Mouse (Mus musculus) hindbrain, postnatal 0 days (tissue): ENCODE measurements around the gene Robo1. TPM values are rescaled to one million over a fixed set of nuclear protein-coding genes. Genes with fewer than 3 reads are reported as not detected.

ENCODE experiments used
- ATAC-seq: fragments of 200-750 bp; cut with Nextera tagmentation; 2 replicates; pipeline ENCODE4 v1.8.0; 2017; ENCODE audit warnings: mild to moderate bottlenecking, moderate TSS enrichment, moderate library complexity
- DNase-seq: peaks from one replicate; pipeline ENCODE4 v3.0.0-alpha.2; 2015; ENCODE audit warnings: low spot score
- H3K27ac ChIP-seq: fragments of 300-500 bp; sonication (generic); 2 replicates; pipeline ENCODE4 v1.5.1; 2014; ENCODE audit warnings: mild to moderate bottlenecking
- H3K27me3 ChIP-seq: fragments of 300-500 bp; sonication (generic); 2 replicates; pipeline ENCODE4 v1.6.1; 2014; ENCODE audit warnings: low read length, mixed read lengths; ENCODE audit not compliant: insufficient read depth
- H3K36me3 ChIP-seq: fragments of 300-500 bp; sonication (generic); 2 replicates; pipeline ENCODE4 v1.6.1; 2014; ENCODE audit warnings: low read length, mixed read lengths; ENCODE audit not compliant: insufficient read depth
- H3K4me1 ChIP-seq: fragments of 300-500 bp; sonication (generic); 2 replicates; pipeline ENCODE4 v1.6.1; 2014; ENCODE audit warnings: antibody characterized with exemption, low read length, mixed read lengths; ENCODE audit not compliant: insufficient read depth
- H3K4me2 ChIP-seq: fragments of 300-500 bp; sonication (generic); 2 replicates; pipeline ENCODE4 v1.6.1; 2014; ENCODE audit warnings: low read depth, mild to moderate bottlenecking, low read length, moderate library complexity, mixed read lengths
- H3K4me3 ChIP-seq: fragments of 300-500 bp; sonication (generic); 2 replicates; pipeline ENCODE4 v1.5.1; 2014; ENCODE audit warnings: low read length
- H3K9ac ChIP-seq: fragments of 300-500 bp; sonication (generic); replicated peaks from 2 replicates; pipeline ENCODE4 v1.6.1; 2014; ENCODE audit warnings: mild to moderate bottlenecking, low read length, moderate library complexity, mixed read lengths
- H3K9me3 ChIP-seq: fragments of 300-500 bp; sonication (generic); 2 replicates; pipeline ENCODE4 v1.6.1; 2016; ENCODE audit warnings: low read length, mixed read lengths
- CTCF ChIP-seq: IDR thresholded peaks from 2 replicates; pipeline ENCODE4 v1.5.1; 2016; ENCODE audit warnings: antibody characterized with exemption, control low read depth, low read depth
- WGBS: fragments of 180-500 bp; shearing (Covaris S2); extraction: QIAGEN DNeasy Blood & Tissue Kit; methylation state at CpG from one replicate; pipeline ENCODE4 v1.1.7; 2014; 5-methylcytosine and 5-hydroxymethylcytosine counted together
- polyA plus RNA-seq: library from polyadenylated mRNA; unstranded; fragments of >200 nt; fragmentation: Nextera tagmentation; extraction: Ambion mirVana; gene quantifications from 2 replicates; pipeline ENCODE4 v1.2.1, GENCODE M21; 2015
- total RNA-seq: library from RNA; depleted of rRNA; stranded (reverse); fragments of >200 nt; gene quantifications from 2 replicates; pipeline ENCODE4 v1.2.3, GENCODE M21; 2014

Robo1 gene
- total and polyA plus RNA-seq, 2 experiments from 2014 or later: 20.4 to 57.9 TPM

GRCm38 (mm10) chr16:72874934-72875732 is 567.0 kb downstream of the Robo1 start:
- H3K4me3 ChIP-seq: no peak overlapping the region
- H3K9me3 ChIP-seq: no peaks in the 10 kb centered on the region
- no peak for TF ChIP-seq CTCF
- peak overlapping the region; percentile 28; the same call in 1 of the 2 replicates for H3K27ac ChIP-seq
- 49% methylated on average over 8 of the region's 8 CpGs for WGBS
- 0 out of 2 replicates have a peak, but pooled peaks have one; percentile 51 for ATAC-seq
- no peaks in the 10 kb centered on the region for H3K27me3 ChIP-seq
- peak; percentile 17 for DNase-seq
- H3K4me1 ChIP-seq: no peaks in the 10 kb centered on the region
- H3K9ac ChIP-seq: no peak overlapping the region
- no peaks in the 10 kb centered on the region for H3K36me3 ChIP-seq
- no peak overlapping the region for H3K4me2 ChIP-seq

DNA sequence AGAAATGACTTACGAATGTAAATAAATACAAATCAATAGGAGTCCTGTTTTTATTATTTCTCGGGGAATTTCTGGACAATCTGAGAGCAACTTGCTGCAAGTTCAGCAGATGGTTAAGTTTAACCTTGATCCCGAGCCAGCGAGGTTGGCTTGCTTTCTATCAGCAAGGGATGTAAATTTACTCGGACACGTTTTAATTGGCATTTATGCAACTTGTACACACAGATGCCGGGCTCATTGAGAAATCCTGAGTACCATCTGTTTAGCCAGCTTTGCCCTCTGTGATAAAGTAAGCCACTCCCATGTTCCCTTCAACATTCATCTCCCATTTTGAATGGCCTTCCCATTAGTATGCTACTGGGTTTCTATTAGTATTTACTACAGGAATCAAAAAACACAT is 580.0 kb downstream of the Robo1 start:
- ATAC-seq (peak; percentile 84), DNase-seq (peak; percentile 80)
- Histone ChIP-seq H3K36me3 (no peaks in the 10 kb centered on the region), H3K27ac (no peak overlapping the region), H3K4me3 (no peak overlapping the region), H3K4me1 (0 out of 2 replicates have a peak, but pooled peaks cover 4% of the 10 kb centered on the region), H3K4me2 (peak overlapping the region; percentile 36), H3K9ac (no peak overlapping the region), H3K27me3 (no peaks in the 10 kb centered on the region), H3K9me3 (no peaks in the 10 kb centered on the region)
- no peak for TF ChIP-seq CTCF
- 16% methylated on average over 7 of the region's 7 CpGs for WGBS

- Histone ChIP-seq H3K9me3 (no peaks in the 10 kb centered on the region), H3K4me2 (no peak overlapping the region), H3K4me1 (0 out of 2 replicates have a peak, but pooled peaks cover 4% of the 10 kb centered on the region), H3K27me3 (no peaks in the 10 kb centered on the region), H3K4me3 (no peak overlapping the region), H3K36me3 (no peaks in the 10 kb centered on the region), H3K9ac (no peak overlapping the region), H3K27ac (no peak overlapping the region)
- no peak for TF ChIP-seq CTCF
- DNase-seq: no peak
- no peak for ATAC-seq
- 67% methylated on average over 9 of the region's 9 CpGs for WGBS
Observed at GRCm38 (mm10) chr16:72889401-72889800, 581.3 kb downstream of the Robo1 start.

DNA sequence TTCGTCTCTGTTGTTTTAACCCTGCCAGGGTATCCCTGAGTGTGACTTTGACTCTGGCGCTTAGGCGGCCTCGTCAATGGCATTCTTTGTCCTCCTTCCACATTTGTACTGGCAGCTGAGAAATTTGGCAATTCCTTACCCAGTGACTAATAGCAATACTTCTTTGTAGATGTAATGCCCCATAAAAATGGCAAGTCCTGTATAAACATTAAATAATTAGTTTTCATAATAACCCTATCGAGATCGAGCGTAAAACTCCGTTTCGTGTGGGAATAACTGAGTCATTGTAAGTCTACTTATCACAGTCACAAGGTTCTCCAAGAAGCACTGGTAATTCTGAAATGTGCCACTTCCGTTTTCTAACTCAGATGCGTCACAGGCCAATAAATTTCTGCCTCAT is 589.0 kb downstream of the Robo1 start:
- Histone ChIP-seq H3K36me3 (no peaks in the 10 kb centered on the region), H3K27me3 (no peaks in the 10 kb centered on the region), H3K4me1 (no peaks in the 10 kb centered on the region), H3K9ac (no peak overlapping the region), H3K27ac (no peak overlapping the region), H3K9me3 (no peaks in the 10 kb centered on the region), H3K4me2 (no peak overlapping the region), H3K4me3 (no peak overlapping the region)
- no peak for ATAC-seq
- WGBS: 63% methylated on average over 11 of the region's 11 CpGs
- no peak for DNase-seq
- no peak for TF ChIP-seq CTCF

DNA sequence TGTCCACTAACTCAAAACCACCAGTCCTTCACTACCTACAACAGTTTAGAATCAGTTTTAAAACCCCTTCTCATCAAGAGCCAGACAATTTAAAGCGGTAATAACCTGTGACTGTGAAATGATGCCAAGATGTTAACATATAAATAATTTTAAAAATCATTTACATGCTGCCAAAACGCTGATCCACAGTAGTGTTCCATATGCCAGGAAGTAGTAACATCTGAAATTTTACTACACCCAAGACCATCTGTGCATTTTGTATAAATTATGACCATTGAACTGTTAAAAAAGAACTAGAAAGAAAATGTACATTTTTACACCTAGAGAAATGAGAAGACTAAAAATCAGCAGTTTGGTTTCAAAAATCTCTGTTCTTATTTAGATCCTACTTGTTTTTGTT is 600.8 kb downstream of the Robo1 start:
- DNase-seq (no peak), ATAC-seq (no peak)
- Histone ChIP-seq H3K9ac (no peak overlapping the region), H3K27me3 (no peaks in the 10 kb centered on the region), H3K4me2 (no peak overlapping the region), H3K4me3 (no peak overlapping the region), H3K9me3 (no peaks in the 10 kb centered on the region; the same call in 1 of the 2 replicates), H3K36me3 (no peaks in the 10 kb centered on the region), H3K4me1 (no peaks in the 10 kb centered on the region), H3K27ac (no peak overlapping the region)
- TF ChIP-seq CTCF: no peak
- 66% methylated on average over 2 of the region's 2 CpGs for WGBS

DNA sequence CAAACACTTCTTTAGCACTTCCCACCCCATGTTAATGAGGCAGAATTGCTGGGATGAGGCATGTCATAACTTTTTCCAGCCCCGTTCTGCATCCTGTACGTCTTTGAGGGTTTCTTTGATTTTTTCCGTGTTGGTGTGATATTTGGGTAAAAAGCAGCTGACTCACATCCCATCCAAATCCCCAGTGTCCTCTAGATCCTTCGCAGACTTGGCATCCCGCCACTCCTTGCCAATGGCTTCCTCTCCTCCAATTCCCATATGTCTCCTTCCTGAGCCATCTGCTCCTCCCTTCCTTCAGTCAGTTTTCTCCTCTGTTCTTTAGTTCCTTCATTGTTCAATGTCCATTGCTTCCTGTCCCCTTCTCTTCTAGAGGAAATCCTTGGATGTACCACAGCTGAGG is 605.0 kb downstream of the Robo1 start:
- no peak overlapping the region for H3K4me3 ChIP-seq
- no peak overlapping the region for H3K4me2 ChIP-seq
- no peak overlapping the region for H3K9ac ChIP-seq
- no peaks in the 10 kb centered on the region for H3K36me3 ChIP-seq
- H3K27ac ChIP-seq: no peak overlapping the region
- DNase-seq (peak; percentile 80), ATAC-seq (peak; percentile 67)
- no peaks in the 10 kb centered on the region for H3K4me1 ChIP-seq
- TF ChIP-seq CTCF: no peak
- WGBS: 50% methylated on average over 5 of the region's 5 CpGs
- H3K9me3 ChIP-seq: no peaks in the 10 kb centered on the region; the same call in 1 of the 2 replicates
- no peaks in the 10 kb centered on the region for H3K27me3 ChIP-seq

GRCm38 (mm10) chr16:72914068-72914630 is 606.0 kb downstream of the Robo1 start:
- Histone ChIP-seq H3K9ac (no peak overlapping the region), H3K4me2 (no peak overlapping the region), H3K4me1 (no peaks in the 10 kb centered on the region), H3K4me3 (no peak overlapping the region), H3K27ac (no peak overlapping the region), H3K9me3 (no peaks in the 10 kb centered on the region; the same call in 1 of the 2 replicates), H3K27me3 (no peaks in the 10 kb centered on the region), H3K36me3 (no peaks in the 10 kb centered on the region)
- WGBS: 64% methylated on average over 4 of the region's 4 CpGs
- no peak for TF ChIP-seq CTCF
- DNase-seq (no peak), ATAC-seq (no peak)
